Mouse (Mus musculus) ovary, adult 18-20 months (tissue): ENCODE measurements around the gene Mamdc2.

ENCODE experiments used
- DNase-seq: peaks from one replicate; pipeline ENCODE4 v3.0.0; 2022; ENCODE audit warnings: low spot score, mixed read lengths

The Mamdc2 gene

GRCm38 (mm10) chr19:23273355-23274053 lies 174.7 kb downstream of the Mamdc2 start, which contains the start of gene Smc5:
Gene Smc5, minus strand, starts transcription at chr19:23273897.
- peak; percentile 79 for DNase-seq

- no peak for DNase-seq
These were observed 191.5 kb downstream of the Mamdc2 start for GRCm38 (mm10) chr19:23256771-23257170.
